In the genomic region with DNA sequence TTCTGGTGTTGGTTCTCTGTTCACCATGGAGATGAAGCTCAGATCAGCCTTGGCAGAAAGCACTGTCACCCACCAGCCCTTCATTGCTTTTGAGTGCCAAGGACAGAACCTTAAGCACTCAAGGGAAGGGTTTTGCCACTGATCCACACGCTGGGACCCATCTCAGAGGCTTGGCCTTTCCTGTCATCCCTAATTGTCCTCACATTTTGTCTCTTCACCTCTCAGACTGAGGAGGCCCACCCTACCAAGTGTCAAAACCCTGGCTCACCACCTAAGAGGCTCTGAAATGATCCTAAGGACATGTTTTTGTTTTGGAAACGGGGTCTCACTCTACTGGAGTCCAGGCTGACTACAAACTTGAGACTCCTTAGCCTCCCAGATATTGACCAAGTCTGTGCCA, we compare ENCODE assay signal across 21 mouse cellular contexts. TPM values are rescaled to one million over a fixed set of nuclear protein-coding genes. Genes with fewer than 3 reads are reported as not detected.
DNase-seq lines count a peak whose midpoint lies in the region; ATAC-seq and TF ChIP-seq lines count a peak whose summit lies in the region.
"Had no signal": no experiment of that assay in that cellular context is flagged by ENCODE, and none has a peak within 500 bp of the region (broad histone marks: within the 10 kb centered on the region; RNA-seq: fewer than 3 reads in every experiment).

No protein-coding gene starts in this region.

- no peak overlapping the region for H3K9ac ChIP-seq in heart, embryonic 12.5 days
- no peak overlapping the region for H3K9ac ChIP-seq in liver, postnatal 0 days (replicated peaks)
- H3K9ac ChIP-seq: embryonic facial prominence, embryonic 13.5 days; forebrain, embryonic 13.5 days; hindbrain, embryonic 14.5 days; intestine, embryonic 15.5 days had no signal

- H3K4me3 ChIP-seq in heart, embryonic 12.5 days: no peak overlapping the region
- H3K4me3 ChIP-seq in liver, postnatal 0 days (ENCODE audit: low read depth, low read length): no peak overlapping the region
- H3K4me3 ChIP-seq in bone marrow, adult 2 months (replicated peaks; ENCODE audit: control insufficient read depth, low read depth, low read length): no peak overlapping the region
- H3K4me3 ChIP-seq: embryonic facial prominence, embryonic 13.5 days; forebrain, embryonic 13.5 days; gastrocnemius, adult 2 months; hindbrain, embryonic 10.5 days; intestine, embryonic 15.5 days had no signal

- ATAC-seq in heart, embryonic 12.5 days (ENCODE audit: insufficient number of reproducible peaks, low FRiP score): no peak
- ATAC-seq in liver, postnatal 0 days: no peak

- 73% methylated on average over 2 of the region's 2 CpGs for whole genome bisulfite sequencing in heart, embryonic 12.5 days
- 74% methylated on average over 2 of the region's 2 CpGs for WGBS in liver, postnatal 0 days (ENCODE audit: insufficient replicate concordance)
- WGBS in bone marrow, adult 2 months: 82% methylated on average over 2 of the region's 2 CpGs

- TF ChIP-seq CTCF in liver, postnatal 0 days (IDR thresholded peaks at IDR 0.05; ENCODE audit: low read depth): no peak
- no peak for TF ChIP-seq CTCF in bone marrow, adult 2 months (IDR thresholded peaks at IDR 0.05; ENCODE audit: control insufficient read depth, insufficient read depth, low read length)

- H3K4me2 ChIP-seq in heart, embryonic 12.5 days: no peak overlapping the region
- no peak overlapping the region for H3K4me2 ChIP-seq in liver, postnatal 0 days (ENCODE audit: low read depth, low read length)
- H3K4me2 ChIP-seq: embryonic facial prominence, embryonic 13.5 days; forebrain, embryonic 13.5 days; heart, embryonic 11.5 days; hindbrain, embryonic 14.5 days; intestine, embryonic 15.5 days had no signal

- no peak overlapping the region for H3K27ac ChIP-seq in heart, embryonic 12.5 days (ENCODE audit: poor library complexity, severe bottlenecking)
- H3K27ac ChIP-seq in liver, postnatal 0 days (ENCODE audit: low read depth): peak overlapping the region; percentile 66
- H3K27ac ChIP-seq in bone marrow, adult 2 months (ENCODE audit: control insufficient read depth, insufficient read depth, low read depth, low read length, poor library complexity): peak overlapping the region; percentile 86
- H3K27ac ChIP-seq: embryonic facial prominence, embryonic 13.5 days; forebrain, embryonic 13.5 days; gastrocnemius, adult 2 months; hindbrain, embryonic 10.5 days; hindbrain, embryonic 14.5 days; intestine, embryonic 15.5 days had no signal

- H3K4me1 ChIP-seq in heart, embryonic 12.5 days (replicated peaks): peaks cover 22% of the 10 kb centered on the region
- 0 out of 2 replicates have a peak, but pooled peaks cover 14% of the 10 kb centered on the region for H3K4me1 ChIP-seq in liver, postnatal 0 days (ENCODE audit: insufficient read depth)
- H3K4me1 ChIP-seq in bone marrow, adult 2 months (ENCODE audit: control insufficient read depth, insufficient read depth, low read length): peaks cover 6% of the 10 kb centered on the region

- no peaks in the 10 kb centered on the region for H3K27me3 ChIP-seq in heart, embryonic 12.5 days (replicated peaks)
- no peaks in the 10 kb centered on the region for H3K27me3 ChIP-seq in liver, postnatal 0 days (ENCODE audit: insufficient read depth, low read length)
- H3K27me3 ChIP-seq: CH12.LX; embryonic facial prominence, embryonic 13.5 days; forebrain, embryonic 13.5 days; intestine, embryonic 15.5 days had no signal

- TF ChIP-seq EP300 in liver, postnatal 0 days (IDR thresholded peaks at IDR 0.05; ENCODE audit: low read depth): no peak

- TF ChIP-seq POLR2A in bone marrow, adult 2 months (IDR thresholded peaks at IDR 0.05; ENCODE audit: borderline replicate concordance, control insufficient read depth, low read depth, low read length): no peak

- H3K36me3 ChIP-seq in heart, embryonic 12.5 days: peaks cover 32% of the 10 kb centered on the region
- peaks cover 26% of the 10 kb centered on the region for H3K36me3 ChIP-seq in liver, postnatal 0 days (replicated peaks; ENCODE audit: insufficient read depth, low read length)

- DNase-seq in heart, adult 11 months: peak; percentile 62
- DNase-seq in liver, postnatal 0 days: no peak
- DNase-seq in liver: no peak
- DNase-seq in thymus, postnatal 14 days: peak; percentile 46
- no peak for DNase-seq in thymus, postnatal 36 days
- no peak for DNase-seq in layer of hippocampus, postnatal 36 days
- DNase-seq: adrenal gland, postnatal 10 days; cerebellum, adult 18-20 months; cerebellum, adult 9-11 months; cerebellum, postnatal 36 days; gastrocnemius, adult 2 months; heart, postnatal 14 days had no signal

- H3K9me3 ChIP-seq in heart, embryonic 12.5 days (replicated peaks): no peaks in the 10 kb centered on the region
- H3K9me3 ChIP-seq in liver, postnatal 0 days (ENCODE audit: low read length): no peaks in the 10 kb centered on the region
- H3K9me3 ChIP-seq: embryonic facial prominence, embryonic 13.5 days; forebrain, embryonic 13.5 days; hindbrain, embryonic 10.5 days; intestine, embryonic 15.5 days had no signal

RNA-seq across cellular contexts. Expression of a gene that starts 5.9 kb away (rescaled TPM):
- 362 and 384 TPM in 2 replicates for polyA plus RNA-seq in heart, embryonic 12.5 days (2016; fragmentation: Nextera tagmentation; extraction: Ambion mirVana)
- 245 and 257 TPM in 2 replicates for polyA plus RNA-seq in liver, postnatal 0 days (2015; fragmentation: Nextera tagmentation; extraction: Ambion mirVana)
- 137 and 207 TPM in 2 replicates for polyA plus RNA-seq in bone marrow, adult 2 months (2011; ENCODE audit: insufficient read depth, insufficient read length, low replicate concordance, missing spikeins)
- 100 to 1,000 TPM; 295 to 327 TPM for total RNA-seq in layer of hippocampus, postnatal 36 days (2021)

RNA-seq across cellular contexts. Expression of a gene that starts 7.8 kb away (rescaled TPM):
- 18.7 and 19.4 TPM in 2 replicates for polyA plus RNA-seq in heart, embryonic 12.5 days (2016; fragmentation: Nextera tagmentation; extraction: Ambion mirVana)
- 7.1 and 7.3 TPM in 2 replicates for polyA plus RNA-seq in liver, postnatal 0 days (2015; fragmentation: Nextera tagmentation; extraction: Ambion mirVana)
- 10.7 and 28.8 TPM in 2 replicates for polyA plus RNA-seq in bone marrow, adult 2 months (2011; ENCODE audit: insufficient read depth, insufficient read length, low replicate concordance, missing spikeins)
- 10 to 100 TPM; 19.6 to 22.6 TPM for total RNA-seq in layer of hippocampus, postnatal 36 days (2021)

RNA-seq across cellular contexts. Expression of a gene that starts 15.1 kb away (rescaled TPM):
- polyA plus RNA-seq in heart, embryonic 12.5 days (2016; fragmentation: Nextera tagmentation; extraction: Ambion mirVana): 43.4 and 44.3 TPM in 2 replicates
- 15.0 and 15.5 TPM in 2 replicates for polyA plus RNA-seq in liver, postnatal 0 days (2015; fragmentation: Nextera tagmentation; extraction: Ambion mirVana)
- polyA plus RNA-seq in bone marrow, adult 2 months (2011; ENCODE audit: insufficient read depth, insufficient read length, low replicate concordance, missing spikeins): 4.3 and 8.3 TPM in 2 replicates
- 10 to 100 TPM; 35.1 to 35.4 TPM for total RNA-seq in layer of hippocampus, postnatal 36 days (2021)

RNA-seq across cellular contexts. Expression of a gene that starts 55.7 kb away (rescaled TPM):
- 10.1 and 10.7 TPM in 2 replicates for polyA plus RNA-seq in heart, embryonic 12.5 days (2016; fragmentation: Nextera tagmentation; extraction: Ambion mirVana)
- polyA plus RNA-seq in liver, postnatal 0 days (2015; fragmentation: Nextera tagmentation; extraction: Ambion mirVana): 2.1 and 2.4 TPM in 2 replicates
- 5.5 and 5.9 TPM in 2 replicates for polyA plus RNA-seq in bone marrow, adult 2 months (2011; ENCODE audit: insufficient read depth, insufficient read length, low replicate concordance, missing spikeins)
- total RNA-seq in layer of hippocampus, postnatal 36 days (2021): 10 to 100 TPM; 23.9 to 24.8 TPM

Comparison
In these comparisons a context has a peak if more than half of its experiments do, and no peak if none do; other contexts are left out.
1. DNase-seq: peak in heart, adult 11 months (single experiment) and thymus, postnatal 14 days (single experiment); none in liver, postnatal 0 days (single experiment), liver (single experiment), thymus, postnatal 36 days (0 of 2) and layer of hippocampus, postnatal 36 days (0 of 2).